Mouse (Mus musculus) embryo, embryonic 11.5 days (tissue): ENCODE measurements around the gene Olfr1284.
"Not testable (repeated sequence)": the region's sequence is repeated elsewhere in the genome, so short reads cannot be mapped to it uniquely, and the experiment has no call there.

Source experiments
- DNase-seq: peaks from one replicate; pipeline ENCODE4 v3.0.0-alpha.2; 2012; ENCODE audit warnings: low read depth, low spot score

The Olfr1284 gene

DNA sequence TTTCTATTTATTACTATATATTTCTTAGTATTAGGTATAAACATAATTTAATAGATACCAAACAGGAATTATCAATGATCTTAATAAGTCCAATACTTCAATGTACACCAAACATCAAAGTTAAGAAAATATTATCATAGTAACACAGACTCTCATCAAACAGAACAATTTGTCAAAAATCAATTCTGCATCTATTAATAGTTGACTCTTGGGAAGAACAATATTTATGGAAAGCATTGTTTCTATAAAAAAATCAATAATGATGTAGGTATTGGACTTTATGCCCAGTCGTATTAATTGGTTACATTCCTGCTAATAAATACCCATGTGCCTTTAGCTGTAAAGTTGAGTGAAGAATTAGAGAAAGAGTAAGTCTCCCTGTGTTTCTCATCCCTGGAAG lies at the start of gene Olfr1284:
TSS of gene Olfr1284 (plus strand) at position 301 of the 400 bp plus-strand sequence.
- no peak for DNase-seq

- DNase-seq = no peak
Observed at GRCm38 (mm10) chr2:111326220-111326619, 49.1 kb upstream of the Olfr1284 start, which contains the start of gene Olfr1281. TSS of gene Olfr1281 (plus strand) at chr2:111326520.

GRCm38 (mm10) chr2:111333721-111334120 lies 41.6 kb upstream of the Olfr1284 start:
- DNase-seq = not testable (repeated sequence)

GRCm38 (mm10) chr2:111335976-111336375 lies 39.3 kb upstream of the Olfr1284 start, which contains the start of gene Olfr1282:
TSS of gene Olfr1282 (minus strand) at chr2:111336076.
- DNase-seq = no peak

GRCm38 (mm10) chr2:111366490-111366889 lies 8.8 kb upstream of the Olfr1284 start, which contains the start of gene Olfr1283:
TSS of gene Olfr1283 (plus strand) at chr2:111366790.
- DNase-seq = no peak

- no peak for DNase-seq
Observed at GRCm38 (mm10) chr2:111422931-111423330, 47.6 kb downstream of the Olfr1284 start, which contains the start of gene Olfr1286. TSS of gene Olfr1286 (minus strand) at chr2:111423115.
